Mouse (Mus musculus) adrenal gland, postnatal 4 days (tissue): ENCODE measurements around the gene Pik3c2a. TPM values are rescaled to one million over a fixed set of nuclear protein-coding genes. Genes with fewer than 3 reads are reported as not detected.

Experiments
- DNase-seq, 2 experiments: peaks; one replicate each; pipeline ENCODE4 v3.0.0; 2021 to 2022; ENCODE audit warnings: low spot score in 2 of 2, mixed read lengths in 2 of 2
- long read RNA-seq, 2 experiments: library from polyadenylated mRNA; stranded (forward); transcript quantifications; one replicate each; pipeline ENCODE4 v2.0.0; 2021
- total RNA-seq, 2 experiments: library from RNA; stranded (reverse); gene quantifications; 2 replicates each; pipeline ENCODE4 v1.2.3; 2021

The Pik3c2a gene
- total RNA-seq = 10 to 100 TPM; 34.5 to 36.2 TPM
- long read RNA-seq, experiment 1, full-length matches to known transcripts = 1 of 9 reads
- long read RNA-seq, experiment 1, partial matches to known transcripts = 2 of 9 reads
- long read RNA-seq, experiment 1, other reads (novel, unspliced or antisense) = 6 of 9 reads
- long read RNA-seq, experiment 2, partial matches to known transcripts = 2 of 6 reads
- long read RNA-seq, experiment 2, other reads (novel, unspliced or antisense) = 2 of 6 reads

DNA sequence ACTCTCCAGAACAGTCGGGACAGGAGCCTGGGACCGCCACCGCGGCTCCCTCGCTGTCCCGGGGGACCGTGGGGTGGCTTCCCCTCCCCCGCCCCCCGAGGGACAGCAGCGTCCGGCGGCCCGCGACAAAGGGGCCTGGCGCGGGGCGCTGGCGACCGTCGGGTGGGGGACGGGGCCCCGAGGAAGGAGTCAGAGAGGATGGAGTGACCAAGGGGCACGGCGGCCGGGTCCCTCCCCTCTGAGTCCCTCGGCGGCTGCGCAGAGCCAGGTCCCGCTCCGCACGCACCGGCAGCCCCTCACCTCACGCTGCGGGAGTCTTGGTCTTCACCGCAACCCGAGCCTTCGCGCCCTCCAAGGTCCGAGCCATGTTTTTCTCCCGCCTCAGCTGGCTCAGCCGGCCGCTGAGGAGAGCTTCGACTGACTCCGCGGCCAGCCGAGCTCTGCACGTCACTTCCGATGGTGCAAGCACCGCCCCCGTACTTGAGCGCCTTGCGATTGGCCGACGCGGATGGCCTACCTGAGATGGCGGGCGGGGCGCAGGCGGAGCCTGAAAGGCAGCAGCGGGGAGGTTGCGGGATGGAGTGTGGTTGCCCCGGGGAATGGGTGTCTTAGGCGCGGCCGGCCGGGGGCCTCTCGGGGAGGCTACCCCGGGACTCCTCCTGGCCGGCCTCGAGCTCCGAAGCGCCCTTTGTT, at the start of gene Pik3c2a:
Gene Pik3c2a, minus strand, starts transcription at position 446 of the 693 bp plus-strand sequence.
- peak; percentile 82 to 90 for DNase-seq

DNA sequence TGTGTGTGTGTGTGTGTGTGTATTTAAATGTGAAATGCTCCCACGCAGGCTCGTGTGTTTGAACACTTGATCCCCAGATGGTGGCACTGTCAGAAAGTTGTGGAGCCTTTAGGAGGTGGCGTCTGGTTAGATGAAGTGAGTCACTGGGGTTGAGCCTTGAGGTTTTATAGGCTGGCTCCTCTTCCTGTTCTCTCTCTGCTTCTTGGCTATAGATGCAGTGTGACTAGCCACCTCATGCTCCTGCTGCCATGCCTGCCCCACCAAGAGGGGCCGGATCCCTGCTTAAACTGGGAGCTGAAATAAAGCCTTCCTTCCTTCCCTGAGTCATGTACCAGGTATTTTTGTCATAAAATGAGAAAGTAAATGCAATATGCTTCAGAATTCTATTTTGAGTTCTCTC, 47.9 kb upstream of the Pik3c2a start:
- no peak for DNase-seq

DNA sequence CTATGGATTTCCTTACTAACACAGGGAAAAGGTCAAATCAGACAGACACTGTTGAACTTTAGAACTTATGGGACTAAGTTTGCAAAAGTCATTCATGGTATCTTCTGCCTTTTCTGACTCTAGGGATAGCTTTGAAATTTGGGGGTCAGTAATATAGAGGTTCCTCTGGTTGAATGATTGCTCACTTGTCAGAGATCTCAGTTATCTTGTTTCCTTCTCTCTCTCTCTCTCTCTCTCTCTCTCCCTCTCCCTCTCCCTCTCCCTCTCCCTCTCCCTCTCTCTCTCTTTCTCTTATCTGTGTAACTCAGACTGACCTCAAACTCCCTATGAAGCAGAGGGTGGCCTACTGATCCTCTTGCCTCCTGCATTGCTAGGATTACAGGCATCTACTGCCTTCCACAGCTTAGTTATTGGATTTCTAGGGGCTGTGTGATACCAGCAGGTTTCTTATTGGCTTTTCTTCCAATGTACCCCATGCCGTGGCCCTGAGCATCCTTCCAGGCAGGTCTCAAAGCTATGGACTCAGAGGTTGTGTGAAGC, 41.9 kb upstream of the Pik3c2a start:
- no peak for DNase-seq

DNA sequence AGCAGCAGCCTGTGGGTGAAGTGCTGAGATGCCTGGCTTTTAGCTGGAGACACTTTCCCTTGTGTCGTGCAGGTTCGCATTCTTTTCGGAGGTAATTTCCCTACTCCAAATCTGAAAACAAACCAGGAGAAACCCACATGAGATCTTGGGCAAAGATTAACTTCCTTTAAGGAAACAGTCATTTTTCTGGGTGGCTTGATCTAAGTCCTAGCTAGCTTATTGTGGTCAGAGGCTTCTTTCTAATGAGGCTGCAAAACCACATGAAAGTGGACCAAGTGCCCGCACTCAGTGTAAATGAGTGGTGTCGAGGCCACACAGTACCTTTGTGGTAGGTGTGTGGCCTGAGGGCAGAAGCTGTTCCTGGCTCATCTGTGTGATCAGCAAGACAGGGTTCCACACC, 41.0 kb upstream of the Pik3c2a start:
- DNase-seq = no peak

DNA sequence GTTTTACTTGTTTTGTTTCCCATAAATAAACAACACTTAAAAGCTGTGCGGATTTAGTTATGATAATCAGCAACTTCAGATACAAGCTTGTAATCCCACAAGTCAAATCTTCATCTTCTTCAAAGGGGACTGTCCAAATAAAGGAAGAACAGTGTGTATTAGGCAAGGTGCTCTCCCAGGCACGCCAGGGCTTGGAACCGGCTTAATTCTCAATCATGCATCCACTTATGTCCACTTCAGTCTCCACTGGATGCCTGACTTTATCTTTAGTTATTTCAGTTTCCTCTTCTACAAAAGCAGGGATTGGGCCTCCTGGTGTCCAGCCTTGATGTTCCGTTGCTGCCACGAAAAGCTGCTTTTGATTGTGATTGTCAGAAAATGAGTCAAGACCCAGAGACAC, 40.5 kb upstream of the Pik3c2a start:
- DNase-seq = no peak

DNA sequence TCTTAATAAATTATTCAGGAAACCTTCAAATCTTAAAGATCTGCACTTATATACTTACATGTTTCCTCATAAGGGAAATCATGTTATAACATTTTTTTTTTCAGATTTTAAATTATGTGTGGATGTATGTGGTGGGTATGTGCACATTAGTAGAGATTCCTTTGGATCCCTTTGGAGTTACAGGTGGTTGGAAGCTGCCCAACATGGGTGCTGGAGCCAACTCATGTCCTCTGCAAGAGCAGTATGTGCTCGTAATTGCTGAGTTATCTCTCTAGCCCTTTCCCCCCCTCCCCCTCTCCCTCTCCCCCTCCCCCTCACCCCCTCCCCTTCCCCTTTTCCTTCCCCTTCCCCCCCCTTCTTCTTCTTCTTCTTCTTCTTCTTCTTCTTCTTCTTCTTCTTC, 39.9 kb upstream of the Pik3c2a start:
- no peak for DNase-seq

DNA sequence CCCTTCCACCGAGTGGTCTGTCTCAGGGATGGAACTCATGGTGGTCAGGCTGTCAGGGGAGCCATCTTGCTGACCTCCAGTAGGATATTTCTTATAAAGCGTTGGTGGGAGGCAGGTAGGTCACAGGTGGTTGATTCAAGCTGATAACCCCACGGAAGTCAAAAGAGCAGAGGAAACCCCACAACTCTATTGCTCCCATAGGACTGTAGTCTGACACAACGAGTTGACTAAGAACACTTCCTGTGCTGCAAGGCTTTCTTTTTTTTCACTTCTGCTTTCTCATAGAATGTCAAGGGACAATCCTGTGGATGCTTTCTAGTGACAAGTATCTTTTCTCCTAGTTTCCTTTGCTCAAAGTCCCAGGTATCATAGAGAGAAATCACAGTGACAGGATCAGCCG, 33.0 kb upstream of the Pik3c2a start:
- DNase-seq = no peak

DNA sequence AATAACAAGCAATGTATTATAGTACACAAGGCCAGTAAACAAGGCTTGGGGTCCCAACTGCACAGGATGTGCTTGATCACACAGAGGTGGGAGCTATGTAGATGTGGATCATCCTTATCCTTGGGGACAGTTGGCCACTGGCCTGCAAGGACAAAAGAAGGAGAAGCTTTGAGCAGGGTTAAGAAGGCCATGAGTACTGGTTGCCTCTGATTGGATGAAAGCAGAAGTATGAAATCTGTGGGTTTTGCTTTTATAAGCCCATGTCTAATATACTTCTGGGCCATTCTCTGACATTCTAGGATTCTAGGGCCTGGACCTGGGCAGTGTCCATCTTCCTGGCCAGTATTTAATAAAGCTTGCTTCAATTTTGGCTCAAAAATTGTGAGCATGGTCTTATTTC, 32.6 kb upstream of the Pik3c2a start:
- DNase-seq = no peak

DNA sequence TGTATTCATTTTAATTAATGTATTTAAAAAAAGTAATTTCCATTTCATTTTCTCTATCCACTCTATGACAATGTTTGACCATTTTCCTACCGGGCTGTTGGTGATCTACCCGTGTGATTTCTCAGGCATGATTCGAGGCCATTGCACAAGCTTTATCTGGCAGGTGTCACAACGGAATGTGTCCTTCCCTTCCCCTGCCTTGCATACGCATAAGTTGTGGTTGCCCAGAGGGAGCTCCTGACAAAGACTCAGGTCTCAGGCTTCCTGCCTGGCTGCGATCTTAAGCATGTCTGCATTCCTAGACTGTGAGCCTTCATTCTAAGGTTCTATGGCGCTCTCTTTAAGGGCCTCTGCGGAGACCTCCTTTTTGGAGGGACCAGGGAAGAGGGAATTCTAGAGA, 18.9 kb upstream of the Pik3c2a start:
- DNase-seq = no peak

DNA sequence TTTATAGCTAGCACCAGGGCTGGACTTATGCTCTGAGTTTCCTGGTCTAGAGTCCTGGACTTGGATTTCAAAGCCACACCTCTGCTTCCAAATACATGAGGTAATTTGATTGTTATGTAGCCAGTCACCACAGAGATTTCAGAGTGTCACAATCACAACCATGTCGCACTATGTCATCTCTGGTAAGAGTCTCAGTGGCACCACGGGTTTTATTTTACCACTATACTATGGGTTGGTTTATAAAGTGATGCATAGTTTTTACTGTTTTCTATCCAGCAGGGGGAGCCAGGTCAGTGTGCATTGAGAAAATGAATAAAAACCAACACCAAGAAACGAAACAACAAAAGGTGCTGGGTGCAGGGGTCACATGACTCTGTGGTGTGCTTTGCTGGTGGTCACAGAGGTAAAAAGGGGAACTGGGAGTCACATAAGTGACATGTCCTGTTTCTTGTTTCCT, 15.8 kb upstream of the Pik3c2a start:
- DNase-seq = no peak

DNA sequence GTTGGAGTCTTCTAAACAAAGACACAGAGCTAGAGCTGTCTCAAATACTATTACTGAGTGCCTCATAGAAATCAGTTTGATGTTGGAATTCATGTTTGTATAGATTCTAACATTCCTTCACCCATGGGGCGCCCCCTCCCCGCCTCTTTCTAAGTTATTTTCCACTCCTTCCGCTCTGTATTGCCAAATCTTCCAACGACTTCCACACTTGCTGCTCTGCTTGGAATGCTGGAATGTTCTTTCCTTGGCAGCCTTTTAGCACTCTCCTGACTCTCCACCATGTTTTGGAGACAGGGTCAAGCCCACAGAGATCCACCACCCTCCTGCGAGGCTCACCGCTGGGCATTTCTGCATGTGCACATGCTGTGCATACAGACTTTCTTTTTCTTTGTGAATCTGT, 14.1 kb upstream of the Pik3c2a start:
- DNase-seq = no peak

DNA sequence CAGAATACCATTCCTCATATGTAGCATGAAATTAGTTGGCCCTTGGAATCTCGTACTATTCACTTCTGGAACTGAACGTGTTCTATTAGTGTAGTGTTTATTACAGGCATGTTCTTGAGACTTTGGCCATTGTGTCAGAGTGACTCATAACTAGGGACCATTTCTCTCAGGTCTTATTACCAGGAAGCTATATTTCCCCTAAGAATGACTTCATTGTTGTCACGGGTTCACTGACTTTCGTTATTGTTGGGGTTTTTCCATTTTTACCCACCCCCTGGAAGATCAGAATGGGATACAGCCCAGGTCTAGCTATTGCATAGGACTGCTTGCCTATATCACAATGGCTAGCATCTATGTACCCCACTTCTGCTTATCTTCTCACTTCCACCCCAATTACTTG, 13.7 kb upstream of the Pik3c2a start:
- no peak for DNase-seq

DNA sequence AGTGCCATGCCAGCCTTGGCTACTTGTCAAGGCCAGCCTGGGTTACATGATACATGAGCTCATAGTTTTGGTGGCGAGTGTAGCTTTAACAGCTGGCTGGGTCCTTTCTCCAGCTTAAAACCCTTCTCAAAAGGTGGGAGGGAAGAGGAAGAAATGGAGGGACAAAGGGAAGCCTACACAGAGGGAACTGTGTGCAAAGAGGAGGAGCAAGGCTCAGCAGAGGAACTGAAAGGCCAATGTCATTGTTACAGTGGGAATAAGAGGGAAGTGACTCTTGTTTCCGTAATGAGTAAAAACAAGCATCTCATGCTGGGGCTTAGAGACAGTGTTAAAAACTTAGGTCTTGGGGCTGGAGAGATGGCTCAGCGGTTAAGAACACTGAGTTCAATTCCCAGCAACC, 3.4 kb upstream of the Pik3c2a start:
- DNase-seq = no peak

DNA sequence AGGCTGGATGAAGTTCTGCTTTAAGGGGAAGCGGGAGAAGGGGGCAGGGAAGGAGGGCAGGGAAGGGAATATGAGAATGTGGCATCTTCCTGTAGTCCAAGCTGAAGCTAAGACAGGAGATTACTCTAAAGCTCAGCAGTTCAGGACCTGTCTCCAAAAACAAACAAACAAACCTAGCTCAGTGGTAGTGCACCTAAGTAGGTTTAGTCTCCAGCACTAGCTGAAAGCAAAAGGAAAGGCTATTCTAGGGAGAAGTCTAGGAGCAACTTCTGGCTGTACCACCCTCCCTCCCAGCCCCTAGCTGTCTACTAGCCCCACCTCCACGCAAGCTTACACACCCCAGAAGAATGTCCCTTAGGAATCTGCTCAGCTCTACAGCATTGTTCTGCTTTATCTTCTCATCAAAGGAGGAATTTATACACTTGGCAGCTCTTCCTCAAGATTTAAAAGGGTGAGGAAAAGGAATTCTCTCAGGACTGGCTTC, 1.1 kb upstream of the Pik3c2a start:
- no peak for DNase-seq

DNA sequence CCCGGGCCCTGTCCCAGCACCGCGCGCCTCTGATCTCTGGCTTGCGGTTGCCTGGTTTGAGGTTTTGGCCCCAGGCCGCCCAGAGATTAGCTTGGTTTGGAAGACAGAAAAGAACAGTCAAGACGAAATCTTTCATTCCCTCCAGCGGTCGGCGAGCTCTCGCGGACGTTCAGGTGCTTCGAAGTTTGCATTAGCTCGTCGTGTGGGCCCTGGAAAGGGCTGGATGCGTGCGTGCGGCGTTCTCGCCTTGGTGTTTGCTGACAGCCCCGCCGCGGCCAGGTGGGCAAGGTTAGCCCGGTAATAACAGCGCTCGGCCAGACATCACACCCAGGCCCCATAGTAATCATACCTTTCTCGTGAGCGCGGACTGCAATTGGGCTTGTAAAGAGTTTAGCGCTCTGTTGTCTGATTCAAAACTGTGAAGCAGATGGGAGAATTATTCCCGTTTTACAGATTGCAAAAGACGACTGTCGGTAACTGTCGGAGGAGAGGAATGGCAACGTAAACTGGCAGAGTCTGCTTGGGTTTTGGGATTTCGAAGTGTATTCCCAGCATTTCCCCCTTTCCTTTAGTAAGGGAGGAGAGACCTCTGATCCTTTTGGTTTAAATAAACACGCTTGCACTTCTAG, 562 bp upstream of the Pik3c2a start:
- no peak for DNase-seq

DNA sequence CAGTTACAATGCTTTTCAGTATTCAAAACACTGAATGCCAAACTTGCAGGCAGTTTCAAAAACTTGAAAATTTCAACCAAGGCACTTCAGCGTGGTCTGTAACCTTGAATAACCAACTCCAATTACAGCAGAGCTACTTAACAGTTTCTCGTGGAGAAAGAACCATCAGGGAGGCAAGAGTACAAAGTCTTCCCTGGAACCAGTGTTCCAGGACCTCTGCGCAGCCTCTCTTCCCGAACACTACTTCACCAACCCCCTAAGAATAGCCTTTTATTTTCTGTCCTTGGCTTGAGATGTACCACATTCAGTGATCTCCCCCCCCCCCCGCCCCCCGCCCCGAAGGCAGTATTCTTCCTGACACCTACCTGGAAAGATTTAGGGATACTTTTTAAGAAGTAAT, 1.0 kb downstream of the Pik3c2a start:
- no peak for DNase-seq

DNA sequence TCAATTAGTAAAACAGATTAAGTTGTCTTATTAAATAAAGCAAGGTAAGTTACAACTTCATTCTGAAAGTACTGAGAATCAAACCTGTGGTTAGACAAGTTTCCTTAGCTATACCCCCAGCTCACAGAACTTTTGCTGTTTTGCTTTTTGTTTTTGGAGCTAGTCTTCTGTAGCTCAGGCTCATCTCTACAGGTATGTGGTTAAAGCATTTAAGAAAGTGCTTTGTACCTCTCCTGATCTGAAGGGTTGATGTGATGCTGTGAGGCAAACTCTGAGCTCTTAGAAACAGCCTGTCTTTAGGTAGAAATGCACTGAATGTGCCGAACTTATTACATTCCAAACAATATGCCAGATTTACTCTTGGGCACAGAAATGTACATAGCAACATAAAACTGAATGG, 1.9 kb downstream of the Pik3c2a start:
- no peak for DNase-seq

DNA sequence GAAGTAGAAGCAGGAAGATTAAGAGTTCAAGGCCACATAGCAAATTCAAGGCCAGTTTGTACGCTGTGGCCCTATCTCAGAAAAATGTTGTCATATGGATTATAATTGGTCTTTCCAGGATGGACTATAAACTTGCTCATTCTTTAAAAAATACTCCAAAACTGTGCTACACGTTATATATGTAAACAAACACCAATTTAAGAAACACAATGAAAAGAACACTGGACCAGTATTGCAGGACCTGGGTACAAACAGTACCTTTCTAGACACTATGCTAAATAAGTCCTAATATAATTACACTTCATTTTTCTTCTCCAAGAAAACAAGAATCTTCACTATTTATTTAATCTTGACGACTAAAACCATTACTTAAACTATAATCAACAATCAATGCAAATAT, 11.6 kb downstream of the Pik3c2a start:
- DNase-seq = no peak

DNA sequence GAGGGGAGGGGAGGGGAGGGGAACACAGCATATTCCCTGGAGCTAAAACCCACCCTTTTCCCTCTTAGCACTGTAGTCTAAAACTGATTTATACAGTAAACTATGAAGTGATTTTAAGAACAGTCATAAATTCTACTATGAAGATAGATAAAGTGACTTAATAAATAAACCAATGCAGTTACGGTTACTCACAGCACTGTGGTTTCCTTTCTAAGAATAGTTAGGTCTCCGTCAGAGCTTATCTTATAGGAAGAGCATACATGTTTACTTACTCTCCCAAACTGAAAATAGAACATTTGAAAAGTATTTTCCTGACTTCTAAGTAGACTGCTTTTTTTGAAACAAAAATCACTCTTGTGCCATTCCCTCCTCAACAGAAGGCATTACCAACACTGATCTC, 12.3 kb downstream of the Pik3c2a start:
- no peak for DNase-seq

DNA sequence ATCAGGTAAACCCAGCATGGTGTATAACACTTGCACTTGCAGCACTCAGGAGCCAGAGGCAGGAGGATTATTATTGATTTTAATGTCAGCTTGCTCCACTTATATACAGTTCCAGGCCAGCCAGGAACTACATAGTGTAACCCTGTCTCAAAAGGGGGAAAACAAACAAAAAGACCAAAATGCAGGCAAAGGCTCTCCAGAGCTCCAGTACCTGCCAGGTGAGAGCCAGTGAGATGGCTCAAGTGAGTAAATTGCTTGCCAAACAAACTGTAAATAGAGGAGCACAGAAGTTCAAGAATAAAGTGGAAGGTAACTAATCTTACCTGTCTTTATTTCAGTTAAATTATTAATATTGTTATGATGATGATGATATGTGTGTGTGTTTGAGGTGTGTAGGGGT, 16.0 kb downstream of the Pik3c2a start:
- no peak for DNase-seq

DNA sequence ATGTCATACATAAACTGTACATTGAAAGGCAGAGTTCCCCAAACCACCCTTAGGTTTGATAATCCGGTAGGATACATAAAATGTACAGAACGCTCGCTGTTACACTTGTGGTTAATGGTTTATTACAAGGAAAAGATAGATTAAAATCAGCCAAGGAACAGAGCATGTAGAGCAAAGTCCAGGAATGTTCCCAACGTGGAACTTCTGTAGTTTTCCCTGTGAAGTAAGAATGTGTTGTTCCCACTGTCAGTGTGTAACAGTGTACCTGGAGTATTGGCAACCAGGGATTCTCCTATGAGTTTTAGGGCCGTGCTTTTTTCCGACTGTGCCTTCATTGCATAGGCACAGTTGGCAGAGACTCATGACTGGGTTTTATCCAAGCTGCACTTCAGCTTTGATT, 17.5 kb downstream of the Pik3c2a start:
- no peak for DNase-seq

DNA sequence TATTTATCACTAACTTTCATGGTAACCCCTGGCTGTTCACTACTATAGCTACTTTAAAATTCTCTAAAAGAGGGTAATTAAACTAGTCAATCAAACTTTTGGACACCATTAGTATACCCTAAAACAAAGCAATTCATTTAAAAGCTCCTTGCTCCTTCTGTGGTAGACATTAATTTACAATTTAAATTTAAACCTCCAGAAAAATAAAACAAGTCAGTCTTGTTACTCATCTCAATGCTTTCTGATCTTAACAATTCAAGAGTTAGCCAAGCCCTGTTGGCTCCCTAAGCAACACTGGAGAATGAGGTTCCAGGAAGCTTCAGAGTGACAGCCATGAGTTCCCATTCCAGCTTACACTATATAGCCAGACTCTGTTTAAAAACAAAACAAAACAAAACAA, 22.2 kb downstream of the Pik3c2a start:
- no peak for DNase-seq
